Mouse (Mus musculus) cerebellum, adult 8-10 months (tissue): Measurements from ENCODE around the gene Snrpd3.
A peak's percentile ranks its signal among the peaks of the same experiment; 100 is the strongest.

ENCODE experiments used
- DNase-seq: peaks from one replicate; pipeline ENCODE4 v3.0.0; 2022

Gene Snrpd3

DNA sequence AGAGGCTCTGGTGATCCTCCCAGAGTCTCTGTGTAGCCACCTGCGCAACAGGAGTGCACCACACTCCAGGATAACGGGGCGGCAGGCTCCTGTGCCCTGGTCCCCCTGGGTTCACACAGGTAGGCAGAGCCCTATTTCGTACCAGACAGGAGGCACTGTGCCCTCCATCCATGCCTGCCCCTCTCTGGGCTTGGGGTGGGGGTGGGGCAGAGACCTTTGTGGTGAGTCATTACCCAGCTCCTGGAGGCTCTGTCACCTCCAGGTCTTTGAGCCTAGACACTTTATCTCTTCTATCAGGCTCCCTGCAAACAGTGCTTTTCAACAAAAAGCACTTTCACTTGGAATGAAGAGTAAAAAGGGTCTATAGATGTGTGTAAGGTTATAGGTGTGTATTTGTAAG is 51.5 kb downstream of the Snrpd3 start:
- DNase-seq = no peak

DNA sequence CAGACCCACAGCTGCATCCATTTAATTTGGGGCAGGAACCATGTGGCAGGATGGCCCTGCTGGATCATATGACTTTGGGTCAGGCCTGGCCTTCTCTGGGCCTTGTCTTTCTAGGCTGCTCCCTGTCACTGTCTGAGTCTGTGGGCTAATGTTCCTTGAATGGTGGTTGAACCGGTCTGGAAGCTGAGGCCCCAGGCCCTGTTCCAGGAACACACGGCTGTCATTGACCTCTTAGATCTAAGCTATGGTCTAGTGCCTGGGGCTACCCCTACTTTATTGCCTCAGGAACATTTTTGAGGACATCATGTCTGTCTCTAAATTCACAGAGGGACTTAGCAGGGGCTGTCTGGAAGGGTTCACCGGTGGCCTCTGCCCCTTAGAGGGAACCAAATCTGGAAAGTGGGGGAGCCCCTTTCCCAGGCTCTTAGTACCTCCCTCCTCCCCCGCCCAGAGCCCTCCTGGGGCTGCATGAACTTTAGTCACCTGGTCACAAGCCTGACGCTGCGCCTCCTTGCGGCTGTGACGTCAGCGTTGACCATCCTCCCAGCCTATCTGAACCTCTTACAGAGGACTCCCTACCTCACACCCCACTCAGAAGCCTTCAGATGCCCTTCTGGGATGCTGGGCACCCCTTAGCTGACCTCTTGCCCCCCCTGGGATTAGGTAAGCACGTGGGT is 53.8 kb downstream of the Snrpd3 start:
- DNase-seq = no peak

DNA sequence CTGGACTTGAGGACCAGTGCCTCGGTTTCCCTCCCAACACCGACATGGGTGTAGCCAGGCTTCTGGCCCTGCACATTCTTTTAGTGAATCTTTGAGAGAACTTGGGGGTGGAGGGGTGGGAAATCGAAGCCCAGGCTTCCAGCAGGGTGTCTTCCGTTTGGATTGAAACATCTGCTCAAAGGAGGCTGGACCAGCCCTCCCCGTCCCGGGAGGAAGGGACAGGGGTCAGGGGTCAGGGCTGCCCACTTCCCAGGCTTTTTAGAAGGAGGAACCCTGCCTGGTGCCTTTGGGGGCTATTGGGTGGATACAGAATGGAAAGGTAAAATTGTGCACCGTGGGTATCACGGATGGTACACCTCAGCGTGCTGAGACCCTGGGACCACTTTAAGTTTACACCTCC is 54.6 kb downstream of the Snrpd3 start:
- DNase-seq = no peak

DNA sequence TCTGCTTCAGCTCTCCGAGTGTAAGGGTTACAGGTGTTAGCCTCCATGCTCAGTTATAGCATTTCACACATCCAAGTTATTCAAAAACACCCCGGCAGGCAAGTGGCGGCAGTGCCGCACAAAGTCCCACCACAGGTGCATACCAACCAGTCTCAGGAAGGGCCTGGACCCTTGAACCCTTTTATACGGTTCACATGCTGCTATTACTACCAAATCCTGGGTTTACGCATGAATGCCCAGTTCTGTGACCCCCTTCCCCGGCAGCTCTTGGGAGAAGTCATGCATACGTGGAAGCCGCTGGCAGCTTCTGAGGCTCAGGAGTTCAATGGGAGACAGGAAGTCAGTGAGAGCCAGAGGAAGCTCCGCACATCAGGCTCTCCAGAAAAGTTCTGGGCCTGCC is 55.8 kb downstream of the Snrpd3 start:
- DNase-seq = no peak

DNA sequence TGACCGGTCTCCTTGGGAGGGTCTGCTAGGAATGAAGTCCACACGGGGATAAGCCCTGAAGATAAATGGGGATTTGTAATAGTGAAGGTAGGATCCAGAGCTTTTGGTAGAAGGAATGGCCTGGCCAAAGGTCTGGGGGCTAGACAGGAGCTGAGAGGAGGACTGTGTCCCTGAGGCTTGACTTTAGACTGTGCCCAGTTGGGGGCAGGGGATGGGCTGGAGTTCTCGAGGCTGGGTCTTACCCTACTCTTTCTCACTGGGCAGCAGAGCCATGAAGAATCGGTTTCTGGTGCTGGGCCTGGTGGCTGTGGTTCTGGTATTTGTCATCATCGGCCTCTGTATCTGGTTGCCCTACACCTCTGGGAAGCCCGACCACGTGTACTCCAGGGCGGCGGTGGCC is 56.6 kb downstream of the Snrpd3 start:
- DNase-seq = no peak

DNA sequence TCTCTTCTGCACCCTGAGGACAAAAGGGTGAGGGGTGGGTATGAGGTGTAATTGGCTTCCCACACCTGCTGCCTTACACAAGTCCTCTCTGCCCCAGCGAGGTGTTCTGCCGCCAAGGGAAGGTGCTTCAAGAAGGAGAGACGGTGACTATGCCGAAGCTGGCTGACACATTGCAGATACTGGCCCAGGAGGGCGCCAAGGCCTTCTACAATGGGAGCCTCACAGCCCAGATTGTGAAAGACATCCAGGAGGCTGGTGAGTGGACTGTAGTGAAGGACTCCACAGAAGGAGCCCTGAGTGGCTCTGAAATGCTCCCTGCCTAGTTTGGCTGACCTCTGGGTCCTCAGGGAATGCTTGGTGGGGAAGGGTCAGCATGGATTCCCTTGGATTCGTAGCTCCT is 61.8 kb downstream of the Snrpd3 start:
- DNase-seq = no peak

DNA sequence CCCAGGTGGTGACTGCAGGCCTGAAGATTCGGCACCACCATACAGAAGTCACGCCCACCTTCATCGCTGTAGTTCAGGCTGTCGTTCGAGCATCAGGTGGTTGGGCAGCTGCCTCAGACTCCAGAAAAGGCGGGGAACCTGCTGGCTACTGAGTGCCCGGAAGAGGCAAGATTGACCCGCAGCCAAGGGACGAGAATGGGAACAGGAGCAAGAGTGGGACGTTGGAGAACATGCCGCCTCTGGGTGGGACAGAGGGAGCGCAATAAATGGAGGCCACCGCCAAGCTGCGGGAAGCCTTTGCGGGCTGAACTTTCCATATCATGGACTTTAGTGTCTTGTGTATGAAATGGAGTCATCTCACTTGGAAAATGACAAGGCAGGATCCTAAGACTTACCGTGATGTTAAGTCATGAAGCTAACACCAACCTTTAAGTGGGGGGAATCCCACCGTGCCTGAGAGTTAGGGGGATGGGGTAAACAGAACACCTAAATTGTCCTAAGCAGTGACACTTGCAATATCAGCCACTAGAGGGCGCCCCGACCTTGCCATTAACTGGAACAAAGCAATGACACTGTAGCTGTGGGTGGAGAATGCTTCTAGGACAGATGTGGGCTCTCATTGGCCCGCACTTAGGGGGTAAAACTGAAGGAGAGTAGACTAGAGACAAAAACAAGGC is 68.7 kb downstream of the Snrpd3 start:
- peak; percentile 89 for DNase-seq

DNA sequence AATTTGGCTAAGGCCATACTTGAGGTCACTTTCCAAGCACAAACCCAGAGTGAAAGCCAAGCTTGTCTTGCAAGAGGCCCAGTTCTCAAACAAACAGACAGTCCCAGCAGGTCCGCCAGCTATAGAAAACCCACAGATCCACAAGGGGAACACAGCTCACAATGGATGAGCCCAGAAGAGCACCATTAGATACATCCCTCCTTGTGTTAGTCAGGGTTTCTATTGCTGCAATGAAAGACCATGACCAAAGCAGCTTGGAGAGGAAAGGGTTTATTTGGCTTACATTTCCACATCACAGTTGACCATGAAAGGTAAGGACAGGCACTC is 69.2 kb downstream of the Snrpd3 start:
- DNase-seq = no peak
